Mouse (Mus musculus) common myeloid progenitor, adult 5-6 weeks (primary cell): ENCODE data around the gene Trmt10a. TPM values are rescaled to one million over a fixed set of nuclear protein-coding genes. Genes with fewer than 3 reads are reported as not detected.

ENCODE experiments used
- ATAC-seq: replicated peaks from 2 replicates; pipeline ENCODE4 v1.8.0; 2016; ENCODE audit warnings: low read depth, mild to moderate bottlenecking, moderate TSS enrichment, inconsistent platforms; ENCODE audit not compliant: poor library complexity, severe bottlenecking
- total RNA-seq: library from RNA; stranded (forward); fragments of 200-1000, 187-1606 nt; gene quantifications from 2 replicates; pipeline ENCODE4 v1.2.3, GENCODE M21; 2017

Trmt10a gene
- total RNA-seq: 9.6 and 28.1 TPM in 2 replicates

GRCm38 (mm10) chr3:138143315-138144059 lies at the start of gene Trmt10a:
TSS of gene Trmt10a (plus strand) at chr3:138143448.
- ATAC-seq: peak; percentile 85

GRCm38 (mm10) chr3:138095301-138095700 lies 47.9 kb upstream of the Trmt10a start:
- no peak for ATAC-seq

GRCm38 (mm10) chr3:138095718-138096117 lies 47.5 kb upstream of the Trmt10a start:
- no peak for ATAC-seq

GRCm38 (mm10) chr3:138096263-138097028 lies 46.8 kb upstream of the Trmt10a start:
- ATAC-seq: no peak

GRCm38 (mm10) chr3:138097718-138098117 lies 45.5 kb upstream of the Trmt10a start:
- ATAC-seq: no peak

GRCm38 (mm10) chr3:138101936-138102335 lies 41.3 kb upstream of the Trmt10a start:
- no peak for ATAC-seq

GRCm38 (mm10) chr3:138103690-138104089 lies 39.6 kb upstream of the Trmt10a start:
- ATAC-seq: no peak

GRCm38 (mm10) chr3:138105056-138105455 lies 38.2 kb upstream of the Trmt10a start:
- ATAC-seq: no peak

- no peak for ATAC-seq
Observed at GRCm38 (mm10) chr3:138106887-138107286, 36.4 kb upstream of the Trmt10a start.

- no peak for ATAC-seq
Observed at GRCm38 (mm10) chr3:138110910-138111782, 32.1 kb upstream of the Trmt10a start.

GRCm38 (mm10) chr3:138114106-138114505 lies 29.1 kb upstream of the Trmt10a start:
- no peak for ATAC-seq

- ATAC-seq: no peak
Observed at GRCm38 (mm10) chr3:138116871-138117270, 26.4 kb upstream of the Trmt10a start.

GRCm38 (mm10) chr3:138118392-138118791 lies 24.9 kb upstream of the Trmt10a start:
- ATAC-seq: no peak

GRCm38 (mm10) chr3:138118831-138119230 lies 24.4 kb upstream of the Trmt10a start:
- peak; percentile 47; the same call in 1 of the 2 replicates for ATAC-seq

- ATAC-seq: no peak
Observed at GRCm38 (mm10) chr3:138119444-138120105, 23.7 kb upstream of the Trmt10a start.

GRCm38 (mm10) chr3:138121461-138121860 lies 21.8 kb upstream of the Trmt10a start:
- no peak for ATAC-seq

GRCm38 (mm10) chr3:138123842-138124241 lies 19.4 kb upstream of the Trmt10a start:
- ATAC-seq: no peak

- no peak for ATAC-seq
Observed at GRCm38 (mm10) chr3:138129110-138129509, 14.1 kb upstream of the Trmt10a start.

- no peak for ATAC-seq
Observed at GRCm38 (mm10) chr3:138130692-138131091, 12.6 kb upstream of the Trmt10a start.

GRCm38 (mm10) chr3:138131168-138131567 lies 12.1 kb upstream of the Trmt10a start:
- no peak for ATAC-seq
